Mouse (Mus musculus) left cerebral cortex, postnatal 10 days (tissue): Measurements from ENCODE around the gene Gm36079. TPM values are rescaled to one million over a fixed set of nuclear protein-coding genes. Genes with fewer than 3 reads are reported as not detected.
"Not testable (repeated sequence)": the region's sequence is repeated elsewhere in the genome, so short reads cannot be mapped to it uniquely, and the experiment has no call there.

ENCODE experiments used
- DNase-seq, 2 experiments: peaks; one replicate each; pipeline ENCODE4 v3.0.0; 2021 to 2022; ENCODE audit warnings: low spot score in 2 of 2, mixed read lengths in 1 of 2; ENCODE audit errors: extremely low spot score in 1 of 2
- intact Hi-C: fragments of 180-260 bp; cut with DNase I; formaldehyde crosslinking; loops from one replicate; pipeline ENCODE4 v1.15.1; 2025
- total RNA-seq, 2 experiments: library from RNA; stranded (reverse); gene quantifications; 2 replicates each; pipeline ENCODE4 v1.2.3; 2021

Gene Gm36079
- total RNA-seq = not detected

DNA sequence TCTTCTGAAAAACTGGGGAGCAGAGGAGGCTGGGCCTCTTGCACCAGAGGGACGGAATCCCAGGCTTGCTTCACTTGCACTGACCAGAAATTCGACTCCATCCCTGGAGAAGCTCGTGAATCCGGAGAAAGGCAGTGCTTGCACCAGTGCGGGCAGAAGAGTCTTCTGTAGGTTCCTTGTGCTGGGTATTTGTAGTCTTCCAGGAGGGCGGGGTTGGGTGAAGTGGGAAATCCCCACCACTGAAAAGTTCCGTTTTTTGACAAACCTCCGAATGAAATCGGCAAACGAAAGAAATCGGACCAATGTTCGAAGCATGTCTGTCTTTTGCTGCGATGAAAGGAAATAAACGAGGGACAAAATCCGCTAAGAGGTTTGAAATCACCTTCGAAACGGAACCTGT is at the start of gene Gm36079:
Gm36079 (minus strand) TSS at position 101 of the 400 bp plus-strand sequence.
- DNase-seq, intact Hi-C loops: not testable (repeated sequence)

DNA sequence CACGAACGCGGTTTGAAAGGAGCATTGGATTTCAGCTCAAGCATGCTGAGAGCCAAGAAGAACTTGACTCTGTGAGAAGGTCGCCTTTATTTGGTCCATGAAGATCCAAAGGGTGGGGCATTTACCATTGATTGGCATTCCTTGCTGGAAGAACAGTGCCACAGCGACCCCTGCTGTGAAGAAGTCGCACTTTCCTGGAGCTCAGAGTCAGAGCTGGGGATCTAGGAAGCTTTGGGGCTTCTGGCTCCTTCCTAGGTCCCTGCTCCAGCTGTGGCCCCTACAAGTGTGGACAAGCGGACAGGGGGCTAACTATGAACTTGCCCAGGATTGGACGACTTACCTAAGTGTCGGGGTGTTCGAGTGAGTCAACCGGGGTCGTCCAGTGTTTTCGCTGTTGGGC is 44.1 kb upstream of the Gm36079 start:
- intact Hi-C loops, DNase-seq: not testable (repeated sequence)

DNA sequence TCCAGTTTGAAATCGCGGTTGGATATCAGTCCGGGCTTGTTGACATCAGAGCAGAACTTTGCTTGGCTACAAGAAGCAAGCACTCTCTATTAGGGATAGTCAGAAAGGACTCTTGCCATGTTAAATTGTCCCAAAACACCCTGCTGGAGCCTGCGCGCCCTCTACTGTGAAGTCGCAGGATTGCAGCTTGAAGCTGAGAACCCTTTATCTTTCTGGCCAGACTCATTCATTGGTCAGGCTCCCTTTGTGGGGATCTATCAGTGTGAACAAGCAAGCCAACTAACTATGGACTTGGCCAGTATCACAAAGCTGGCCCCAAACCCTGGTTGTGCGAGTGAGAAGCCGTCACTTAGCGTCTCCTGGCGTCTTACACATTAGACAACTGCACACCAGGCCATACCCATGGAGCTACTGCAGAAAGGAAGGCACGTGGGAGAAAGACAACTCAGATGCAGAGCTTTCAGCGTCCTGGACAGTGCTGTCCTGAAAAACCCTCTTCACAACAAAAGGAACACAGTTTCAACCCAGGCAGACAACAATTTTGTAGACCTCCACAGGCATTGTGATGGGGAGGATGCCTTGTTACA is 43.3 kb upstream of the Gm36079 start:
- DNase-seq, intact Hi-C loops: not testable (repeated sequence)

DNA sequence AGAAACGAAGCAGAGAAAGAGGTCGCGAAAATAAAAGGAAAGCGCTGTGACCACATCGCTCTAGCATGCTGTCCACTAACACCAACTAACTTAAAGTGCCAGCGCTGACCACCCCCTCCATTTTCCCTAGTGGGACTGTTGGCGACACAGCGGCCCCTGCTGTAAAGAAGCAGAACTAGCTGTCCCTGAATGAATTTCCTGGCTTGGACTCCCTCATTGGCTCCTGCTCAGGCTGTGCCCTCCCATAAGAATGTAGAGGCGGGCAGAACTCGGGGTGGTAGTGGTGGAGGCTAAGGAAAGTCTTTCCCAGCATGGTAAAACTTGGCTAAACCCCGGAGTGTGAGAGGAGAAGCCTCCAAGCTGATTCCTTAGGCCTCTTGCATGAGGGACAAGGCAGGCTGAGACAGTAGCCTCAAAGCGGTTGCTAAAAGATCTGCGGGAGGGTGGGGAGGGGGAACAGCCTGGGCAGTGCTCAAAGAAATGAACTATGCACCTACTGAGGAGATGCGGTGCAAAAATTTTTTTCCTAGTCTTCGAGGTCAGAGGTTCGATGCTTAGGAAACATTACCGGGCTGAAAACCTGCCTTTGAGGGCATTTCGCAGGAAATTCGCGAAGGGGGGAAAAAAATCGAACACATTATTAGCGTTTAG is 36.8 kb upstream of the Gm36079 start:
- DNase-seq, intact Hi-C loops: not testable (repeated sequence)

DNA sequence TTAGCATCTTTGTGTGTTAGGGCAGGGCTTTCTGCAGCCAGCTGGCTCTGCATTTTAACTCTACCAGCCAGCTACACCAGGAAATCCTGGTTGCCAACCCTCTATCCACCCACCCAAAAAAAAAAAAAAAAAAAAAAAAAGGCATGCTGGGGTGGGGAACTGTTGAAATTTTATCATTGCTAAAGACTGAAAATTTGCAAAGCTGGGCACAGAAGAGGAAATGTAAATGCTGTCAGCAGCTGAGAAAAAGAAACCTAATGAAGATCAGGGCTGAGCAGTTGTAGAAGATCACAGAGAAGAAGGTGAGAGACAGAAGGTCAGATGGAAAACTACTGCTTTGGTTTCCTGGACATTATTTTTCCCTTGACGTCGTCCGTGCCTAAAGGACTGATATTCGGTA is 36.1 kb upstream of the Gm36079 start:
- DNase-seq, intact Hi-C loops: not testable (repeated sequence)

DNA sequence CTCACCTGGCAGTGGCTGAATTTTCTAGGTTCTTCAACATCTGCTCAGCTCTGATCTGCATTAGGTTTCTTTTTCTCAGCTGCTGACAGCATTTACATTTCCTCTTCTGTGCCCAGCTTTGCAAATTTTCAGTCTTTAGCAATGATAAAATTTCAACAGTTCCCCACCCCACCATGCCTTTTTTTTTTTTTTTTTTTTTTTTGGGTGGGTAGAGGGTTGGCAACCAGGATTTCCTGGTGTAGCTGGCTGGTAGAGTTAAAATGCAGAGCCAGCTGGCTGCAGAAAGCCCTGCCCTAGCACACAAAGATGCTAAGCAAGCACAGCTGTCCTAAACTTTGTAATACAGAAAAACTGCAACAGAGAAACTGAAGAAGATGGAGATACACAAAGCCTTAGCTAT is 25.3 kb upstream of the Gm36079 start, which contains the start of gene Gm21188:
Gm21188 (minus strand) TSS at position 110 of the 400 bp plus-strand sequence.
- DNase-seq, intact Hi-C loops: not testable (repeated sequence)

DNA sequence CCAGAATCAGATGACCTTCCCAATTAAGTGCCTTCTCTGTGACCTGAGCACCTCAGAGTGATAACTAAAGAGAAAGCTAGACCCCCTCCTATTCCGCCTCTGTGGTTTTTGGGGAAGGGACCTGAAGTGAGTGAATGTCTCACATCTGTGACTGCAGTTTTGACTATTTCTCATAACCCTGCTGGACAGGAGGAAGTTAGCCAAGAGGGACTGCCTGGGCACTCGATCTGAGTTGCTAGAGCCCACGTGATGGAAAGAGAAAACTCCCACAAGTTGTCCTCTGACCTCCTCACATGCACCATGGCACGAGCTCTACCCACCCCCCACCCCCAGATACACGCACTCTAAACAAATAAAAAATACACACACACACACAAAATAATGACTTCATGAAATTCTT is 21.8 kb upstream of the Gm36079 start:
- intact Hi-C loops = not testable (repeated sequence)

DNA sequence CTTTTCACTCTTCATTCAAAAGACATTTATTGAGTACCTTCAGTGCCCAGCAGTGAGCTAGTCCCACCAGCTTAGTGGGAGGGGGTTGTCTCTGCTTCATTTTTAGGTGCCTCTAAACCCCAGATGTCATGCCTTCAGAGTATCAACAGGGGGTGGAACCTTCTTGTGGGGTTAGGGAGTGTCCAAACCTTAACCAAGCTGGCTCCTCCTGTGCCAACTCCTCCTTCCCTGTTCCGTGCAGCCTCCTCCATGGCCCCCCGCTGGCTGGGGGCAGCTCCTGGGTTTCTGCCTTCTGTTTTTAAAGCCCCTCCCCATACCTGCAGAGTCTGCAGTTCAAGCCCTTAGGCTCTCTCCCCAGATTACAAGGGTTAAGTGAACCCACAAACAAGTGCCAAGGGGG is 21.4 kb upstream of the Gm36079 start:
- DNase-seq, intact Hi-C loops: not testable (repeated sequence)

More for the DNA sequence above, 21.8 kb upstream of the Gm36079 start:
- not testable (repeated sequence) for DNase-seq

DNA sequence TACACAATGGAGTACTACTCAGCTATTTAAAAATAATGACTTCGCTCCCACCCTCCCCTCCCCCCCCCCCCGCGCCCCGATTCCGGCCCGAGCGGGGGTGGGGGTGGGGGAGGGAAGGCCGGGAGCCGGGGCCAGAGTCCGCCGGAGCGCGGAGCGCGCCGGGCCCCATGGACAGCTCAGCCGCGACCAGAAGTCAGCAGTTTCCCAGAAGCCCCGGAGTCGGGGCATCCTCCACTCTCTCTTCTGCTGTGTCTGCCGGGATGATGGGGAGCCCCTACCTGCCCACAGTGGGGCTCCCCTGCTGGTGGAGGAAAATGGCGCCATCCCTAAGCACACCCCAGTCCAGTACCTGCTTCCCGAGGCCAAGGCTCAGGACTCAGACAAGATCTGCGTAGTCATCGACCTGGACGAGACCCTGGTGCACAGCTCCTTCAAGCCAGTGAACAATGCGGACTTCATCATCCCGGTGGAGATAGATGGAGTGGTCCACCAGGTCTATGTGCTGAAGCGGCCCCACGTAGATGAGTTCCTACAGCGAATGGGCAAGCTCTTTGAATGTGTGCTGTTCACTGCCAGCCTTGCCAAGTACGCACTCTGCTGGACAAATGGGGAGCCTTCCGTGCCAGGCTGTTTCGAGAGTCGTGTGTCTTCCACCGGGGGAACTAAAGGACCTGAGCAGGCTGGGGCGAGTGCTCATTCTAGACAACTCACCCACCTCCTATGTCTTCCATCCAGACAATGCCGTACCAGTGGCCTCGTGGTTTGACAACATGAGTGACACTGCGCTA is 19.8 kb upstream of the Gm36079 start:
- intact Hi-C loops, DNase-seq: not testable (repeated sequence)

DNA sequence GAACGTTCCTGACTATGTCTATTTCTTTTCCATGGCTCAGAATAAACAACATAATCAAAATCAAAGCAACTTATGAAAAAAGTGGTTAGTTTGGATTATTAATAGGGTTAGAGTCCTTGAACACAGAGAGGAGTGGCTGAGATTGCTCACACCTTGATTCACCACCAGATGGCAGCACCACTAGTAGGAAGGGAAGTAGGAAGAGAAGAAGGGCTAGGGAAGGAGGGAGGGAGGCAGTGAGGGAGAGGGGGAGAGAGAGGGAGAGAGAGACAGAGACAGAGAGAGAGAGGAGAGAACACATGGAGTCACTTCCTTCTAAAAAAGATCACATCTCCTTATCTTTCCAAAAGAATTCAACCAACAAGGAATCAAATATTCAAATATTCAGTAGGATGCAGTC is 14.3 kb upstream of the Gm36079 start:
- DNase-seq = peak in 1 of 2 experiments; percentile 33
- intact Hi-C loops = not testable (repeated sequence)

DNA sequence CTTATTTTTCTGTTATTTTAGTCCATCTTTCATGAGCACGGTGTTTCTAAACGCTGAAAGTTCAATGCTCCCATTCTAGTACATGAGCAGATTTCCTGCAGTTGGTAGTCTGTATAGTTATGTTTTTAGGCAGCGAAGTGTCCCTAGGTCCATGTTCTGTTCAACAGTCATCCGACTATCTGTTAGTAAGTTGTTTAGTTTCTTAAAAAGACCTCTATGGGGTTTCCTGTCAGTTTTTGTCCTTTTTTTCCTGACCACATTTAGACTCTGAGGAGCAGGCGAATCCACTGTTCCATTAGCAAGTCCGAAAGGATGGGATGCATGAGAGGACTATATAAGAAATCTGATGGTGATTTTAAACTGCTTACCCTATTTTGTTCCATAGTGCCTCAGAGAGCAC is 11.1 kb upstream of the Gm36079 start:
- intact Hi-C loops, DNase-seq: not testable (repeated sequence)

DNA sequence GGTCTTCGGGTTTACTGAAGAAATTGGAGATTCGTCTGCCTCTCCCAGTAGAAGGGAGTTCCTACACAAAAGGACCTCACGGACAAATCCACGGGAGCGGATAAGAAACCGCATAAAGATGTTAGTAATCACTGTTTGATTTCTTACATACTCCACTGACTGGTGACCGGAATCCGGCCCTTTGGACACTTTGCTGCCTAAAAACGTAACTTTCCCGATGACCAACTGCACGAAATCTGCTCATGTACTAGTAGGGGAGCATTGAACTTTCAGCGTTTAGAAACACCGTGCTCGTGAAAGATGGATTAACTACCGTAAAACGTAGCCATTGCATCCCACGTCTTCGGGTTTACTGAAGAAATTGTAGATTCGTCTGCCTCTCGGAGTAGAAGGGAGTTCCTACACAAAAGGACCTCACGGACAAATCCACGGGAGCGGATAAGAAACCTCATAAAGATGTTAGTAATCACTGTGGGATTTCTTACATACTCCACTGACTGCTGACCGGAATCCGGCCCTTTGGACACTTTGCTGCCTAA is 9.8 kb upstream of the Gm36079 start:
- intact Hi-C loops, DNase-seq: not testable (repeated sequence)

DNA sequence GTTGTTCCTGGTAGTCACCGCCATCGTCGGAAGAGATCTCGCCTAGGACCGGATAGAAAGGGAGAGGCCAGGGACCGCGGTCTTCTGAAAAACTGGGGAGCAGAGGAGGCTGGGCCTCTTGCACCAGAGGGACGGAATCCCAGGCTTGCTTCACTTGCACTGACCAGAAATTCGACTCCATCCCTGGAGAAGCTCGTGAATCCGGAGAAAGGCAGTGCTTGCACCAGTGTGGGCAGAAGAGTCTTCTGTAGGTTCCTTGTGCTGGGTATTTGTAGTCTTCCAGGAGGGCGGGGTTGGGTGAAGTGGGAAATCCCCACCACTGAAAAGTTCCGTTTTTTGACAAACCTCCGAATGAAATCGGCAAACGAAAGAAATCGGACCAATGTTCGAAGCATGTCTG is 8.3 kb upstream of the Gm36079 start:
- DNase-seq, intact Hi-C loops: not testable (repeated sequence)

DNA sequence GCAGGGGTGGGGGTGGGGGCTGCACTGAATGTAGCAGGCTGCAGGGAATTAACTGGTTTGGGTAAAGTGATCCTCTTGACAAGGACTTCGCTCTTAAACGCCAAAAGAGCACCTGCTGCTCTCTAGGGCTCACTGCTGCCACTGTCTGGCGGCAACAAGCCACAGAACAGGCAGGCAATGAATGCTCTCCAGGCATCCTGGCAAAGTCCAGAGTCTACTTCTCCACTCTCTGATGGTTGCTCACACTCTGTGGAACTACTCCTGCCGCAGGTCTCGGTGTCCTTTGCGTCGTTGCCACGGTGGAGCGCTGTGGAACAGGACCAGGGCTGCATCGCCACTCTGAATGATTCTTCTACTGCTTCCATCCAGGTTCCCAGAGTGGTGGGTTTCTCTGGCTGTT is 7.8 kb upstream of the Gm36079 start:
- DNase-seq, intact Hi-C loops: not testable (repeated sequence)

DNA sequence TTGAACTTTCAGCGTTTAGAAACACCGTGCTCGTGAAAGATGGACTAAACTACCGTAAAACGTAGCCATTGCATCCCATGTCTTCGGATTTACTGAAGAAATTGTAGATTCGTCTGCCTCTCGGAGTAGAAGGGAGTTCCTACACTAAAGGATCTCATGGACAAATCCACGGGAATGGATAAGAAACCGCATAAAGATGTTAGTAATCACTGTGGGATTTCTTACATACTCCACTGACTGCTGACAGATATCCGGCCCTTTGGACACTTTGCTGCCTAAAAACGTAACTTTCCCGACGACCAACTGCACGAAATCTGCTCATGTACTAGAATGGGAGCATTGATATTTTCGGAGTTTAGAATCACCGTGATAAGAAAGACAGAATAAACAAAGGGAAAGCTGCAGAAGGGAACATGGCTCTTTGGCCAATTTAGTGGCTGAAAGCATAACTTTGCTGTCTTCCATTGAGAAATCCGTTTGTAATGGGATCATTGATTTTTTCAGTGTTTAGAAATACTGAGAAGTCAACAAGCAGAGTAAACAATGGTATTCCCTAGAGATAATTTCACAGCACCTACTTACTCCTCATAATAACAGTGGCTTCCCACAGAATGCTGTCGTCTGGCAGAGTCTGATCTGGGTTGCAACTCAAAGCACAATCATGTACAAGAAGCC is 6.8 kb upstream of the Gm36079 start:
- intact Hi-C loops = not testable (repeated sequence)
- DNase-seq = peak; percentile 17 to 27

DNA sequence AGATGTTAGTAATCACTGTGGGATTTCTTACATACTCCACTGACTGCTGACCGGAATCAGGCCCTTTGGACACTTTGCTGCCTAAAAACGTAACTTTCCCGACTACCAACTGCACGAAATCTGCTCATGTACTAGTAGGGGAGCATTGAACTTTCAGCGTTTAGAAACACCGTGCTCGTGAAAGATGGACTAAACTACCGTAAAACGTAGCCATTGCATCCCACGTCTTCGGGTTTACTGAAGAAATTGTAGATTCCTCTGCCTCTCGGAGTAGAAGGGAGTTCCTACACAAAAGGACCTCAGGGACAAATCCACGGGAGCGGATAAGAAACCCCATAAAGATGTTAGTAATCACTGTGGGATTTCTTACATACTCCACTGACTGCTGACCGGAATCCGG is 4.9 kb upstream of the Gm36079 start:
- intact Hi-C loops, DNase-seq: not testable (repeated sequence)

DNA sequence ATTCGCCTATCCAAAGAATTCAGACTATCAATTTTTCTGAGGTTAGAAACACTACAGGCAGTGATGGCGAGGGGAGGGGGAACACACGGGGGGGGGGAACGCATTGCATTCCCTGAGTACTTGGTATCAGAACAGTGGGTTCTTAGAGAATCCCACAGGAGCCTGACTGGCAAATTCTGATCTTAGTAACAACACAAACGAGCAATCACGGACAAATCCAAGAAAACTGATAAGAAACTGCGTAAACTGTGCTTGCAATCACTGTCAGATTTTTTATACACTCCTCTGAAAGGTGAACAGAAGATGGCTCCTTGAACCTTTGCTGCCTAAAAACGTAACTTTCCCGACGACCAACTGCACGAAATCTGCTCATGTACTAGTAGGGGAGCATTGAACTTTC is 557 bp upstream of the Gm36079 start:
- intact Hi-C loops = not testable (repeated sequence)
- peak in 1 of 2 experiments; percentile 16 for DNase-seq

DNA sequence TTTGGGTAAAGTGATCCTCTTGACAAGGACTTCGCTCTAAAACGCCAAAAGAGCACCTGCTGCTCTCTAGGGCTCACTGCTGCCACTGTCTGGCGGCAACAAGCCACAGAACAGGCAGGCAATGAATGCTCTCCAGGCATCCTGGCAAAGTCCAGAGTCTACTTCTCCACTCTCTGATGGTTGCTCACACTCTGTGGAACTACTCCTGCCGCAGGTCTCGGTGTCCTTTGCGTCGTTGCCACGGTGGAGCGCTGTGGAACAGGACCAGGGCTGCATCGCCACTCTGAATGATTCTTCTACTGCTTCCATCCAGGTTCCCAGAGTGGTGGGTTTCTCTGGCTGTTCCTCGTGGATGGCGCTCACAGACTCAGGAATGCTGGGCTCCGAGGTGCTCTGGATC is 438 bp downstream of the Gm36079 start:
- intact Hi-C loops, DNase-seq: not testable (repeated sequence)

DNA sequence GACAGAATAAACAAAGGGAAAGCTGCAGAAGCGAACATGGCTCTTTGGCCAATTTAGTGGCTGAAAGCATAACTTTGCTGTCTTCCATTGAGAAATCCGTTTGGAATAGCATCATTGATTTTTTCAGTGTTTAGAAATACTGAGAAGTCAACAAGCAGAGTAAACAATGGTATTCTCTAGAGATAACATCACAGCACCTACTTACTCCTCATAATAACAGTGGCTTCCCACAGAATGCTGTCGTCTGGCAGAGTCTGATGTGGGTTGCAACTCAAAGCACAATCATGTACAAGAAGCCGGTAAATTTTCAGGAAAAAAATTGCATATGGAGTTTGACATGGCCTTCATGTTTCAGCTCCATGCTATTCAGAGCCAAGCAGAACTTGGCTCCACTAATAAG is 1.2 kb downstream of the Gm36079 start:
- DNase-seq = peak; percentile 8 to 9
- intact Hi-C loops = not testable (repeated sequence)
